Mouse (Mus musculus): Measurements from ENCODE around the gene Prima1.

GRCm38 (mm10) chr12:103188223-103188622 is 53.7 kb downstream of the Prima1 start:
- TF ChIP-seq GATA1 (IDR thresholded peaks at IDR 0.05; ENCODE audit: borderline replicate concordance, low read length), result no peak
- TF ChIP-seq FLI1 (IDR thresholded peaks at IDR 0.05; ENCODE audit: low read length), result no peak
